Mouse (Mus musculus): ENCODE results near the gene Pex19.

Gene Pex19

GRCm38 (mm10) chr1:172132319-172132718 is 5.8 kb downstream of the Pex19 start:
- no peak for DNase-seq (ENCODE audit: inconsistent age in 2 of 2, low spot score in 1 of 2)

- no peak for DNase-seq (ENCODE audit: inconsistent age in 2 of 2, low spot score in 1 of 2)
These were observed 7.0 kb downstream of the Pex19 start for GRCm38 (mm10) chr1:172133535-172133934.

GRCm38 (mm10) chr1:172134072-172134471 is 7.5 kb downstream of the Pex19 start:
- no peak for DNase-seq (ENCODE audit: inconsistent age in 2 of 2, low spot score in 1 of 2)

- DNase-seq (ENCODE audit: inconsistent age in 2 of 2, low spot score in 1 of 2): no peak
These were observed 13.6 kb downstream of the Pex19 start for GRCm38 (mm10) chr1:172140160-172140559.

- DNase-seq (ENCODE audit: inconsistent age in 2 of 2, low spot score in 1 of 2): no peak
These were observed 14.3 kb downstream of the Pex19 start for GRCm38 (mm10) chr1:172140825-172141224.

- DNase-seq (ENCODE audit: inconsistent age in 2 of 2, low spot score in 1 of 2): no peak
These were observed 15.0 kb downstream of the Pex19 start for GRCm38 (mm10) chr1:172141529-172141928.

GRCm38 (mm10) chr1:172143570-172143969 is 17.0 kb downstream of the Pex19 start:
- DNase-seq (ENCODE audit: inconsistent age in 2 of 2, low spot score in 1 of 2): peak; percentile 48 to 85

- DNase-seq (ENCODE audit: inconsistent age in 2 of 2, low spot score in 1 of 2): peak; percentile 99
These were observed 21.3 kb downstream of the Pex19 start, which contains the start of gene Dcaf8 for GRCm38 (mm10) chr1:172147835-172148278. TSS of gene Dcaf8 (plus strand) at chr1:172148084.

- DNase-seq (ENCODE audit: inconsistent age in 2 of 2, low spot score in 1 of 2): peak in 1 of 2 experiments; percentile 89
These were observed 21.9 kb downstream of the Pex19 start for GRCm38 (mm10) chr1:172148279-172148954.

- DNase-seq (ENCODE audit: inconsistent age in 2 of 2, low spot score in 1 of 2): peak in 1 of 2 experiments; percentile 63
These were observed 22.6 kb downstream of the Pex19 start for GRCm38 (mm10) chr1:172148955-172149815.

- DNase-seq (ENCODE audit: inconsistent age in 2 of 2, low spot score in 1 of 2): no peak
These were observed 28.0 kb downstream of the Pex19 start for GRCm38 (mm10) chr1:172154536-172154935.

- no peak for DNase-seq (ENCODE audit: inconsistent age in 2 of 2, low spot score in 1 of 2)
These were observed 29.0 kb downstream of the Pex19 start for GRCm38 (mm10) chr1:172155518-172155917.

- DNase-seq (ENCODE audit: inconsistent age in 2 of 2, low spot score in 1 of 2): no peak
These were observed 33.4 kb downstream of the Pex19 start for GRCm38 (mm10) chr1:172159970-172160369.

- no peak for DNase-seq (ENCODE audit: inconsistent age in 2 of 2, low spot score in 1 of 2)
These were observed 34.0 kb downstream of the Pex19 start for GRCm38 (mm10) chr1:172160508-172160907.

GRCm38 (mm10) chr1:172162009-172162408 is 35.5 kb downstream of the Pex19 start:
- peak in 1 of 2 experiments; percentile 70 for DNase-seq (ENCODE audit: inconsistent age in 2 of 2, low spot score in 1 of 2)

GRCm38 (mm10) chr1:172162959-172163358 is 36.4 kb downstream of the Pex19 start:
- DNase-seq (ENCODE audit: inconsistent age in 2 of 2, low spot score in 1 of 2): no peak

- no peak for DNase-seq (ENCODE audit: inconsistent age in 2 of 2, low spot score in 1 of 2)
These were observed 41.4 kb downstream of the Pex19 start for GRCm38 (mm10) chr1:172167911-172168310.

GRCm38 (mm10) chr1:172169809-172170208 is 43.3 kb downstream of the Pex19 start:
- peak; percentile 29 to 66 for DNase-seq (ENCODE audit: inconsistent age in 2 of 2, low spot score in 1 of 2)

GRCm38 (mm10) chr1:172172381-172172780 is 45.8 kb downstream of the Pex19 start:
- DNase-seq (ENCODE audit: inconsistent age in 2 of 2, low spot score in 1 of 2): peak; percentile 27 to 74

GRCm38 (mm10) chr1:172173181-172173580 is 46.6 kb downstream of the Pex19 start:
- DNase-seq (ENCODE audit: inconsistent age in 2 of 2, low spot score in 1 of 2): no peak

- no peak for DNase-seq (ENCODE audit: inconsistent age in 2 of 2, low spot score in 1 of 2)
These were observed 51.2 kb downstream of the Pex19 start for GRCm38 (mm10) chr1:172177791-172178190.

- DNase-seq (ENCODE audit: inconsistent age in 2 of 2, low spot score in 1 of 2): no peak
These were observed 52.5 kb downstream of the Pex19 start for GRCm38 (mm10) chr1:172179102-172179501.
